Mouse (Mus musculus) gastrocnemius, postnatal 10 days (tissue): ENCODE results near the gene Hmgb2. TPM values are rescaled to one million over a fixed set of nuclear protein-coding genes. Genes with fewer than 3 reads are reported as not detected.

Experiments used
- DNase-seq: peaks from one replicate; pipeline ENCODE4 v3.0.0; 2021; ENCODE audit warnings: mixed read lengths
- total RNA-seq, 2 experiments: library from RNA; stranded (reverse); gene quantifications; 2 replicates each; pipeline ENCODE4 v1.2.3; 2021

The Hmgb2 gene
- total RNA-seq, 2 experiments from 2014 or later = 47.8 to 57.6 TPM

- DNase-seq = no peak
These were observed 49.2 kb downstream of the Hmgb2 start for GRCm38 (mm10) chr8:57560926-57561325.

DNA sequence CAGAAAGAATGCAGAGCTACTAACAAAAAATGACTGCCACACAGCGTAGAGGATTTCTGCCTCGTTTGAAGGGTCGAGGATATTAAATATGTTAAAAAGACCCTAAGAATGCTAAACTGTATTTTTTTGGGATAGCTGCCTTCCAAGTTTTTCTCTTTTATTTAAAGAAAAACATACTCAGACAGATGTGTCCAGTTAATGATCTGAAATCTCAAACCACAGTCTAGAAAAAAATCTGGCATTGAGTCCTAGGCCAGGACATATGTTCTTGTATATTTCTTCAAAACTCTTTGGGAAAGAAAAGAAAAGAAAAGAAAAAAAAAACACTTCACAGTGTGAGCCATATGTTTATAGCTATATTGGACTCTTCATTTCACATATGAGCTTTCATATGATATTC, 51.0 kb downstream of the Hmgb2 start:
- no peak for DNase-seq

DNA sequence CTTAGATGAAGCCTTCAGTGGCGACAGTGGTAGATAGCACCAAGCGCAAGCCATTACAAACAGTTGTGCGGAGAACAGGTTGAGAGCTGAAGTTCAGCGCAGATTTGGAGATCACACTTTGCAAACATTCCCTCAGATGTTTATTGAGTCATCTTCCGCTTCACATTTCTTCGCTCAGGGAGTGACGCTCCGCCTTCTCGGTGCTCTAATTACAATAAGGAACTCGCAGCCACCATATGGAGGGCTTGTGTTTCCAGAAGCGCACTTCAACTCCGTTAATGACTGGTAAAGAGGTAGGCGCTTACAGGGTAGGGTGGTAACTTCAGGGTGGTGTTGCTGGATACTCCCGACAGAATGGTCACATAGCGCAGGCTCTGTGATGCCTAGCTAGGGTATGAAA, 52.0 kb downstream of the Hmgb2 start:
- no peak for DNase-seq

- no peak for DNase-seq
These were observed 53.3 kb downstream of the Hmgb2 start for GRCm38 (mm10) chr8:57565039-57565438.

Other genes with a start within 250 kb of the Hmgb2 start
- gene Hand2, start 190.9 kb upstream of the Hmgb2 start, total RNA-seq = under 1 TPM; 0.36 to 0.52 TPM
- gene Scrg1, start 56.0 kb upstream of the Hmgb2 start, total RNA-seq = not detected
- gene Sap30, start 24.0 kb upstream of the Hmgb2 start, total RNA-seq = 10 to 100 TPM; 33.6 to 35.9 TPM
- 1 to 10 TPM; 5.4 to 9.6 TPM for gene Galnt7, start 141.1 kb downstream of the Hmgb2 start, total RNA-seq